Mouse (Mus musculus) gastrocnemius, adult 18-20 months (tissue): Measurements from ENCODE around the gene Atp7a. TPM values are rescaled to one million over a fixed set of nuclear protein-coding genes. Genes with fewer than 3 reads are reported as not detected.
"Not testable (repeated sequence)": the region's sequence is repeated elsewhere in the genome, so short reads cannot be mapped to it uniquely, and the experiment has no call there.

ENCODE experiments used
- DNase-seq: peaks from one replicate; pipeline ENCODE4 v3.0.0; 2021; ENCODE audit warnings: low spot score
- long read RNA-seq, 2 experiments: library from polyadenylated mRNA; stranded (forward); transcript quantifications; one replicate each; pipeline ENCODE4 v2.0.0; 2021
- total RNA-seq, 2 experiments: library from RNA; stranded (reverse); gene quantifications; 2 replicates each; pipeline ENCODE4 v1.2.3; 2021

Gene Atp7a
- total RNA-seq, result 1 to 10 TPM; 7.2 to 7.5 TPM
- long read RNA-seq, experiment 1, full-length matches to known transcripts, result 3 of 4 reads
- long read RNA-seq, experiment 1, partial matches to known transcripts, result 1 of 4 reads
- long read RNA-seq, experiment 1, other reads (novel, unspliced or antisense), result 0 of 4 reads
- long read RNA-seq, experiment 2, full-length matches to known transcripts, result 2 of 2 reads
- long read RNA-seq, experiment 2, partial matches to known transcripts, result 0 of 2 reads
- long read RNA-seq, experiment 2, other reads (novel, unspliced or antisense), result 0 of 2 reads

- peak; percentile 93 for DNase-seq
These were observed at the start of gene Atp7a for GRCm38 (mm10) chrX:106026418-106027342. Gene Atp7a, plus strand, starts transcription at chrX:106027276.

DNA sequence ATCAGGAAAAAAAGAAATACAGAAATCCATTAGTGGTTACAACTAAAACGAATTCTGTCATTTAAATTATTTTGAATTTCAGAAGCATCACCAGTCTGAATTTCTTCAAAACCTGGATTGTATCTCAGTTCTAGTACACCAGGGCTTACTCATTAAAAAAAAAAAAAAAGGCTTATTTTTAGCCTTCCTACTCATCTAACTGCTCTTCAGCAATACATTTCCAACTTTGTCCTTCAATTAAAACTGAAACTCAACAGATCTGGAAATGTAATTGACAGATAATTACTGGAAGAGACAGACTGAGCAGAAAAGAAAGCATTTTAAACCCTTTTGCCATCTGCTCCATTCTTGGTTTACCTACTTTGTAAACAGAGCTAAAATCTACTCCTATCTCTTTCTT is 25.5 kb upstream of the Atp7a start:
- no peak for DNase-seq

- DNase-seq, result no peak
These were observed 16.3 kb upstream of the Atp7a start for GRCm38 (mm10) chrX:106010762-106011161.

DNA sequence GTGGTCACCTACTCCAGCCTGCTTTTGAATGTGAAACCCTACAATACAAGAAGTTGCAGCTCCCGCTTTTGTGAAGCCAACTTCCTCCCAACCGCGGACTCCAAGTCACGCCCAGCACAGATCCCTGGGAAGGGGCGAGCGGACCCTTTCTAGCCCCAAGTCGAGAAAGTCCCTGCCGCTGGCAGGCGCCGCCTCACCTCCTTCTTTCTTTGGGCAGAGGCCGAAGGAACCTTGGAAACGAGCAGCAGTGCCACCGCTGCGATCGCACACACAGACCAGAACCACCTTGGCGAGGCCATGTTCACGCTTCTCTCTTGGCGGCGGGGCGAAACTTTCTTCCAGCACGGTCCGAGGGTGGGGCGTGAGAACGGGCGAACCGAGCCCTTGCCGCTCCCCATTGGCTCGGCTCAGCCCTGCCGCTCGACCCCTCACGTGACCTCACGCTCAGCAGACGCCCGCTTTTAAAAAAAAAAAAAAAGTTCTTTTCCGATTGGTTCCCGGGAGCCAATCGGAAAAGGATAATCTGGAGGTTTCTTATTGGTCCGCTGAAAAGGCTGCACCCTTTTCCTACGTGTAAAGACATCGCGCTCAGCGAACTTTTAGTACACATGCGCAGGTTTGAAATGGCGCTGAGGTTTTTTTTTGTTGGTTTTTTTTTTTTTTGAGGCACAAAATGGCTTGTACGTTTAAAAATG is 15.5 kb upstream of the Atp7a start, which contains the start of gene Magt1:
Gene Magt1, minus strand, starts transcription at position 442 of the 695 bp plus-strand sequence.
- peak; percentile 85 for DNase-seq

DNA sequence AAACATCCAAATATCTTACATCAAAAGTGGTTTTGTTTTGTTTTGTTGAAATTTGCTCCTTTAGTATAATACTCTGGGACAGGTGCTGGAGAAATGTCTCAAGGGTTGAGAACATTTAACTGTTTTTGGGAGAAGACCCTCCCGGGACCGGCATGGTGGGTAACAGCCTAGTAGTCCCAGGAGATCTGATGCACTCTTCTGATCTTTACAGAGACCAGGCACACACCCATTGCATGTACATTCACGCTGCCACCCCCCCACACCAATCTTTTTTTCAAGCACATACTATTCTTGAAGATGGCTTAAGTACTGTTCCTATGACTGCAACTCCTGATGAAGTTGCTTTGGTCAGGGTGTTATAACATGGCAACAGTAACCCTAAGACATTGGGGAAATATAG is 14.5 kb upstream of the Atp7a start:
- DNase-seq, result no peak

DNA sequence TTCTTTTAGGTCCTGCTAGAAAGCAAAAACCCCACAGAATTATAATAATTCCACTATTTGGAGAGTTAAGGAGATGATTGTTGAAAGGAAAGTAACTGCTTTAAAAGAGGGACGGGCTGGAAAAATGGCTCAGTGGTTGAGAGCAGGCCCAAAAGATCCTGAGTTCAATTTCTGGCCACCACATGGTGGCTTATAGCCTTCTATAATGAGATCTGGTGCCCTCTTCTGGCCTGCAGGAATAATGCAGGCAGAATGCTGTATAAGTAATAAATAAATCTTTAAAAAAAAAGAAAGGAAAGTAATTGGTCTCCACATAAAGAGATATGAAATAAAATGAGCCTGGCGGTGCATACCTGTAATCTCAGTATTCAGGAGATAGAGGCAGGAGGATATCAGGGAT is 13.9 kb upstream of the Atp7a start:
- peak; percentile 38 for DNase-seq

- DNase-seq, result not testable (repeated sequence)
These were observed 12.2 kb upstream of the Atp7a start for GRCm38 (mm10) chrX:106014741-106015377.

- DNase-seq, result peak; percentile 87
These were observed 11.3 kb upstream of the Atp7a start, which contains the start of gene Cox7b for GRCm38 (mm10) chrX:106015571-106016322. Gene Cox7b, plus strand, starts transcription at chrX:106015700.

GRCm38 (mm10) chrX:106017102-106017501 is 10.0 kb upstream of the Atp7a start:
- DNase-seq, result no peak

- no peak for DNase-seq
These were observed 9.6 kb upstream of the Atp7a start for GRCm38 (mm10) chrX:106017516-106017915.

- no peak for DNase-seq
These were observed 233 bp downstream of the Atp7a start for GRCm38 (mm10) chrX:106027343-106027674.

GRCm38 (mm10) chrX:106030176-106030575 is 3.1 kb downstream of the Atp7a start:
- no peak for DNase-seq

- no peak for DNase-seq
These were observed 4.0 kb downstream of the Atp7a start for GRCm38 (mm10) chrX:106031124-106031523.

DNA sequence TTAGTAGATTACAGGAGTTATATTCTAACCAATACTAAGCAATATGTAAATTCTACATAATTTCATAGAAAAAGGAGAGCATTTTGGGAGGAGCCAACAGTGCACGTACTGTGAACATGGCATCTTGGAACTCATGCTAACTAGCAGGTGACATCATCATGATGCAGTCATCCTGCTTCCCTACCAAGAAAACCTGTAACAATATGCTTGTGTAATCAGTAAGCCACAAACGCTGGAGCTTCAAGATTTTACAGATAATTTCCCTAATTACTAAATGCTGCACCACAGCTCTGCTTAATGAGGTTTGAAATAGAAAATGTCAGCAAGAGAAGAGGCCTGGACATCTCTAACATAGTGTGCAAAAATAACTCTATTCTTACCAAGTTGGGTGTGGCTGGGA is 8.7 kb downstream of the Atp7a start:
- no peak for DNase-seq

- no peak for DNase-seq
These were observed 10.2 kb downstream of the Atp7a start for GRCm38 (mm10) chrX:106037185-106037752.

GRCm38 (mm10) chrX:106043863-106044617 is 17.0 kb downstream of the Atp7a start:
- DNase-seq, result no peak

DNA sequence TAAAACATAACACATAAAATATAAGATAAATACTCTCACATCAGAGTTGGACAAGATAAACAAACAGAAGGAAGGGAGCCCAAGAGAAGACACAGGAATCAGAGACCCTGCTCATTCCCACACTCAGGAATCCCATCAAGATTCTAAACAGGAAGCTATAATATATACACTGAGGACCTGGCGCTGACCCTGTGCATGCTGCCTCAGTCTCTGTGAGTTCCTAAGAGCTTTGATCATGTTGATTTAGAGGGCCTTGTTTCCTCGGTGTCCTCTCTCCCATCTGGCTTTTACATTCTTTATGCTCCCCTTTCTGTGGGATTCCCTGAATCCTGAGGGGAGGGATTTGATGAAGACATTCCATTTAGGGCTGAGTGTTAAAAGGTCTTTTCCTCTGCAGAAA is 18.4 kb downstream of the Atp7a start:
- no peak for DNase-seq

DNA sequence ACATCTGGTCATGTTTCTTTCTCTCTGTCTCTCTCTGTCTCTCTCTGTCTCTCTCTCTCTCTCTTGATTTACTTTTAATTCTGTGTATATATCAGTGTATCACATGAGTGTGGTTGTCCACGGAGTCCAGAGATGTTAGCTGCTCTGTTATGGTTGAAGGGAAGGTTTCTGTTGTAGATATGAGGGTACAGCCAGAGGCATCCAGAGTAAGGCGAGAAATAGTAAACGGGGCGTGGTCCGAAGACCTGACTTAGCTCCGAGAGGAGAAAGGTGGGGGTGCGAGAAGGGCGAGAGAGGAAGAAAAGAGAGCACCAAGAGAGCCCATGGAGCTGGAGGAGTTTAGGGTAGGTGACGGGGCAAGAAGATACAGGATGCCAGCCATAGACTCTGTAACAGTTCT is 18.9 kb downstream of the Atp7a start:
- no peak for DNase-seq

GRCm38 (mm10) chrX:106048191-106048590 is 21.1 kb downstream of the Atp7a start:
- no peak for DNase-seq

GRCm38 (mm10) chrX:106077858-106078257 is 50.8 kb downstream of the Atp7a start:
- not testable (repeated sequence) for DNase-seq
